Mouse (Mus musculus): ENCODE results near the gene Olfr718-ps1. TPM values are rescaled to one million over a fixed set of nuclear protein-coding genes. Genes with fewer than 3 reads are reported as not detected.
"Not testable (repeated sequence)": the region's sequence is repeated elsewhere in the genome, so short reads cannot be mapped to it uniquely, and the experiment has no call there.

The Olfr718-ps1 gene
- total RNA-seq, 2 experiments from 2014 or later = 0.12 TPM; not detected in 1

DNA sequence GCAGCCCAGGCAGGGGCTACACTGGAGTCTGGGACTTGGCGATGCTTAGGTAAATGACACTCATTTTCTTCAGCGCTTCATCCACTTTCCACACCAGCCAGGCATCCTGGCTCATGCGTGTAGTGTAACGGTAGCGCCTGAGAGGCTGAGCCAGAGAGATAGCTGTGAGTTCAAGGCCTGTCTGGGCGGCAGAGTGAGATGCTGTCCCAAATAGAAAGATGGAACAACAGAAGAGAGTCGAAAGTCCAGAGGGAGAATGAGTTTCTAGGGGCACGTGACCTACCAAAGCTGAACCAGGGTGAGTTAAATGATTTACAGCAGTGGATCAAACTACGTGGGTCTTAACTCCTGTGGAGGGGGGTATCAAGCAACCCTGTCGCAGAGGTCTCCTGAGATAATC is 6.4 kb upstream of the Olfr718-ps1 start:
- Histone ChIP-seq H3K4me3 (no peak overlapping the region), H3K27ac (no peak overlapping the region)
- TF ChIP-seq CTCF (IDR thresholded peaks at IDR 0.05) = no peak
- no peak for DNase-seq (ENCODE audit: extremely low spot score in 1 of 2, low spot score in 2 of 2)
- intact Hi-C loops (cut with DNase I) = no loop called here

DNA sequence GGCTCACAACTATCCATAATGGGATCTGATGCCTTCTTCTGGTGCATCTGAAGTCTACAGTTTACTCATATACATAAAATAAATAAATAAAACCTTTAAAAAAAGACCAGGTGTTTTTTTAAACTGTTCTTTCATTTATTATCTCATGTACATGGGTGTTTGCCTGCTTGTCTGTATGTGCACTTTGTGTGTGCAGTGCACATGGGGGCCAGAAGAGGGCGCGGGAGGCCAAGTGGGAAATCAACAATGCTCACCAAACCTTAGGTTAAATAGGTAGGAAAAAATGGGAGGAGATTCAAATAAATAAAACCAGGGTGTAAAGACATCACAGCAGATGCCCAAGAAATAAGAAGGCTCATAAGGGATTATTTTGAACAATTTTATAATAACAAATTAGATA is 2.7 kb upstream of the Olfr718-ps1 start:
- TF ChIP-seq CTCF (IDR thresholded peaks at IDR 0.05) = no peak
- H3K27ac ChIP-seq = no peak overlapping the region
- DNase-seq (ENCODE audit: extremely low spot score in 1 of 2, low spot score in 2 of 2) = no peak
- intact Hi-C loops (cut with DNase I) = no loop called here
- H3K4me3 ChIP-seq = no peak overlapping the region

DNA sequence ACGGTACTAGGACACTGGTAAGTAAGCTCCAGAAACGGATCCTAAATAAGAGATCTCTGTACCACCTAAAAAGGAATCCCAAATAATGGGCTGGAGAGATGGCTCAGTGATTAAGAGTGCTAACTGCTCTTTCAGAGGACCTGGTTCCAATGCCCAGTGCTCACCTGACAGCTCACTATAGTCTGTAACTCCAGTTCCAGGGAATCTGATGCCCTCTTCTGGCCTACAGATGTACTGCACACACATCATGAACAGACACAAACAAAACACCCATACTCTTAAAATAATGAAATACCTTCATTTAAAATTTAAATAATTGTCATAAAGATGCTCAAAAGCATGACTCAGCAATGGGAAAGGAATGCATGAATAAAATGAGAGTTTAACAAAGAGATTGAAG is 2.2 kb upstream of the Olfr718-ps1 start:
- DNase-seq (ENCODE audit: extremely low spot score in 1 of 2, low spot score in 2 of 2) = no peak
- Histone ChIP-seq H3K4me3 (no peak overlapping the region), H3K27ac (no peak overlapping the region)
- intact Hi-C loops (cut with DNase I) = no loop called here
- no peak; the same call in none of the 2 replicates for TF ChIP-seq CTCF (IDR thresholded peaks at IDR 0.05)

DNA sequence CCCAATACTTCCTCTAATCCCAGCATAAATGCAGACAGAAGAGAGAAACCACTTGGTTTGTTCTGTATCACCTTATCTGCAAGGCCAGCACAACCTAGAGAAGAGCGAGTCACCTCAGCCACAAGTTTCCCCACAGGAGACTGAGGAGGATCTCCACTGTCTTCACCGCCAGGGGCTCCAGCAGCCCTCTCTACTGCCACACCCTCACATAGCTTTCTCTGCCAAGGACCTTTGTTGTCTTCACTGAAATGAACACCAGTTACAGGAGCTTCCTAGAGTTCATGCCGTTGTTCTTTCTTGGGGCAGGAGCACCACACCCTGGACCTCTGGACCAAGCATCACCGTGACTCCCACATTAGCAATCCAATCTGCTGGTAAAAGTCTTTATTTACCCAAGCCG is 1.3 kb upstream of the Olfr718-ps1 start:
- no peak overlapping the region for H3K4me3 ChIP-seq
- no peak for TF ChIP-seq CTCF (IDR thresholded peaks at IDR 0.05)
- DNase-seq (ENCODE audit: extremely low spot score in 1 of 2, low spot score in 2 of 2) = no peak
- H3K27ac ChIP-seq = no peak overlapping the region
- intact Hi-C loops (cut with DNase I) = no loop called here

DNA sequence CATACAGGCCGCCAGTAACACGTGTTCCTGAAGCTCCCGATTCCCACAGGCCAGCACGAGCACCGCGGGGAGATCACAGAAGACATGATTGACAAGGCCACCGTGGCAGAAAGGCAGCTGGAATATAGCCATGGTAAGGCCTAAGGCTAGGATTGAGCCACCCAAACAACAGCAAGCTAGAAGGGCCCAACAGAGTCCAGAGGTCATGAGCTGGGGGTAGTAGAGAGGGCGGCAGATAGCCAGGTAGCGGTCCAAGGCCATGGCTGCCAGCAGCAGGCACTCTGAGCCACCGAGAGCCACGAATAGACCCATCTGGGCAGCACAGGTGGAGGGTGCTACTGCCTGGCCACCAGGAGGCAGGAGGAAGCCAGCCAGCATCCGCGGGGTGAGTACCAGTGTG is 9.8 kb downstream of the Olfr718-ps1 start:
- no peak overlapping the region for H3K4me3 ChIP-seq
- DNase-seq (ENCODE audit: extremely low spot score in 1 of 2, low spot score in 2 of 2) = no peak
- intact Hi-C loops (cut with DNase I) = no loop called here
- TF ChIP-seq CTCF (IDR thresholded peaks at IDR 0.05) = no peak
- no peak overlapping the region for H3K27ac ChIP-seq

DNA sequence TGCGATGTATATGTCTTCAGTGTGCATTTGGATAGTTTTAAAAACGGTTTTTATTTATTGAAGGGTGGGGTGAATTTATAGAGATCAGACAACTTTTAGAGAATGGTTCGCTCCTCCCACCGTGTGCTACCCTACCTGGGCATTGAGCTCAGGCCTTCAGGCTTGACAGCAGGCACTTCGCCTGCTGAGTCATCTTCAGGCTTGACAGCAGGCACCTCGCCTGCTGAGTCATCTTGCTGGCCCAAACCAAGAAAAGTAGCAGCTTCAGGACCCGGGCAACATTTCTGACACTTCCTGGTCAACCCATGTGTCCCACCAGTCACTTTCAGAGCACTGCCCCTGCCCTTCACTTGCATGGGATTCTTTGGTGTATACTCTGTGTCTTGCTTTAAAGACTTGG is 12.3 kb downstream of the Olfr718-ps1 start:
- Histone ChIP-seq H3K27ac (no peak overlapping the region), H3K4me3 (no peak overlapping the region)
- no peak for DNase-seq (ENCODE audit: extremely low spot score in 1 of 2, low spot score in 2 of 2)
- no peak for TF ChIP-seq CTCF (IDR thresholded peaks at IDR 0.05)
- intact Hi-C loops (cut with DNase I) = no loop called here

DNA sequence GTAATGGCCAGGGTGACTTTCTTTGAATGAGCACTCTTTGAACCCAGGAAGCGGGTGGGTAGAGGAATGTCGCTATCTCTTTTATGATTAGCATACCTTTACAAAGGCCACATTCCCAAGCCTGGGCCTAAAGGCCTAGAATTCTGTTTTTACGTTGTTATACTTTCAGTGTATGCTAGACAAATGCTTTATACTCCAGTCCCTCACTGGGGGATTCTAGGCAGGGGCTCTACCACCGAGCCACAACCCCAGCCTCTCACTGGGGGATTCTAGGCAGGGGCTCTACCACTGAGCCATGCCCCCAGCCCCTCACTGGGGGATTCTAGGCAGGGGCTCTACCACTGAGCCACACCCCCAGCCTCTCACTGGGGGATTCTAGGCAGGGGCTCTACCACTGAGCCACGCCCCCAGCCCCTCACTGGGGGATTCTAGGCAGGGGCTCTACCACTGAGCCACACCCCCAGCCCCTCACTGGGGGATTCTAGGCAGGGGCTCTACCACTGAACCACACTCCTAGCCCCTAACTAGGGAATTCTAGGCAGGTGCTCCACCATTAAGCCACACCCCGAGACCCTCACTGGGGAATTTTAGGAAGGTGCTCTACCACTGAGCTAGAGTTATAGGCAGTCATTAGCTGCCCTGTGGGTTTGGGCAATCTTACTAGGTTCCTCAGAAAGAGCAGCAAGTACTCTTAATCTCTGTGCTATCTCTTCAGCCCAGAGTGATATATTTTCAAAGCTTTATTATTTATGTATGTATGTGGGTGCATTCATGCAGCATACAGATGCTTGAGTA is 13.0 kb downstream of the Olfr718-ps1 start:
- intact Hi-C loops (cut with DNase I); DNase-seq (ENCODE audit: extremely low spot score in 1 of 2, low spot score in 2 of 2); H3K4me3 ChIP-seq; H3K27ac ChIP-seq: not testable (repeated sequence)

DNA sequence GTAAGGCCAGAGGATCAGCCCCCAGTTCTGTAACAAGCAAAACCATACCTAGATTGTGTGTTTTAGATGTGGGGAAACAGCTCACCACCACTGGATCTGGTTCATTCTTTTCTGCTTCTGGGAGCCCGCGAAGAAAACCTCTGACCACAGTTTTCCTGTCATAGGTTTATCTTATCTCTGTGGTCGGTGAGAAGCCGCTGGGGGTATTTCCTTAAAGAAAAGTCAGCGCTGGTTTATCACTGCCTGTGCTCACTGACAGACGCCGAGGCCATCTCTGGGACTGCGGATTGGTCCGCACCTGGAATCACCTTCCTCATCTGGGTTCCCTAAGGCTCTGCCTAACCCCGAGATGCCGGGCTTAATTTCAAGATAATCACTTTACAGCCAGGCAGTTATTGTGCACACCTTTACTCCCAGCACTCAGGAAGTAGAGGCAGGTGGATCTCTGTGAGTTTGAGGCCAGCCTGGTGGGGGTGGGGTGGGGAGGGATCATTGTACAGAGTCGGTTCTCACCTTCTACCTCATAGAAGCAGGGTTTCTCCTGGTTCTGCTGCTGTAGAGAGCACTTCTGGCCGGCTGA is 14.4 kb downstream of the Olfr718-ps1 start:
- Histone ChIP-seq H3K27ac (no peak overlapping the region), H3K4me3 (no peak overlapping the region)
- no peak for TF ChIP-seq CTCF (IDR thresholded peaks at IDR 0.05)
- intact Hi-C loops (cut with DNase I) = no loop called here
- no peak for DNase-seq (ENCODE audit: extremely low spot score in 1 of 2, low spot score in 2 of 2)

DNA sequence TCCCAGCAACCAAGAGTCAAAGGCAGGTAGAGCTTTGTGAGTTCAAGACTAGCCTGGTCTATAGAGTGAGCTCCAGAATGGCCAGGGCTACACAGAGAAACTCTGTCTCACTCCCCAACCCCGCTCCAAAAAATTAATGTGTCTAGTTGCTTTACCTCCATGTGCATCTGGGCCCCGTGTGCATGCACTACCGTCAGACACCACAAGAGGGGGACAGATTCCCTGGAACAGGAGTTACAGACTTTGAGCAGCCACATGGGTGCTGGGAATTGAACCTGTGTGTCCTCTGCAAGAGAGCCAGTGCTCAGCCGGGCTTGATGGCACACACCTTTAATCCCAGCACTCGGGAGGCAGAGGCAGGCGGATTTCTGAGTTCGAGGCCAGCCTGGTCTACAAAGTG is 17.0 kb downstream of the Olfr718-ps1 start:
- H3K27ac ChIP-seq = no peak overlapping the region
- intact Hi-C loops (cut with DNase I) = no loop called here
- TF ChIP-seq CTCF (IDR thresholded peaks at IDR 0.05) = peak; percentile 28
- H3K4me3 ChIP-seq = no peak overlapping the region
- DNase-seq (ENCODE audit: extremely low spot score in 1 of 2, low spot score in 2 of 2) = no peak

DNA sequence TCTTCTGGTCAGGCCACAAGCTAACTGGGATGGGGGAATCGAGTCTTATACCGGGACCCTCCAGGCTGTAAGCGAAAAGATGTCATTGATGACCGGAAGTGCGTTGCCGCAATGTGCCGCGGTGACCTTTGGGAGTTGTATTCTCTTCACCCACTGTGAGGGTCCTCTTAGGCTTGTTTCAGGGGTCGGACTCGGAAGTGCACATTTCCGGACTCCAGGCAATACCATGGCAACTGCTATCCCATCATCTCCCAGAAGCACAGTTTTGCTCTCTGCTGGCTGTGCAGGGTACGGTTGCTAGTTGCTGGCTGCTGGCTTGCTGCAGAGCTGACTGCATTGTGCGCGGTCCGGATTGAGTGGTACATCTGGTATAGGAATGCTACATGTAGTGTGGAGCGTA is 18.3 kb downstream of the Olfr718-ps1 start:
- DNase-seq (ENCODE audit: extremely low spot score in 1 of 2, low spot score in 2 of 2) = no peak
- H3K4me3 ChIP-seq = no peak overlapping the region
- H3K27ac ChIP-seq = no peak overlapping the region
- no peak for TF ChIP-seq CTCF (IDR thresholded peaks at IDR 0.05)
- intact Hi-C loops (cut with DNase I) = no loop called here

DNA sequence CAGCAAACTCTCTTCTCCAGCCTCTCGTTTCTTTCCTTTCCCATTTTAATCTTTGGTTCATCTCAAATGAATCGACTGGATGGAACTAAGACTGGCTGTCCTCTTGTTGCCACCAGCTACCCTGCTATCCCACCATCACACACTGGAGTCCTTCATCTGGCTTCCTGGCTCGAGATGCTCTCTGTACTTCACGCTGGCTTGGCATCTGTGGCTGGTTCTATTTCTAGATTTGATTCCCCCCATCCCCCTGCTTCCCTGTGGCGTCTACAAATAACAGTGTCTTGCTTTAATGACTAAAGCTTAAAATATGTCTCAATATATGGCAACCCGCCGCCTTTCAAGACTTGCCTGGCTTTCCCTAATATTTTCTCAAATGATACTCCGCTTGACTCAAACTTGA is 19.5 kb downstream of the Olfr718-ps1 start:
- no peak overlapping the region for H3K4me3 ChIP-seq

DNA sequence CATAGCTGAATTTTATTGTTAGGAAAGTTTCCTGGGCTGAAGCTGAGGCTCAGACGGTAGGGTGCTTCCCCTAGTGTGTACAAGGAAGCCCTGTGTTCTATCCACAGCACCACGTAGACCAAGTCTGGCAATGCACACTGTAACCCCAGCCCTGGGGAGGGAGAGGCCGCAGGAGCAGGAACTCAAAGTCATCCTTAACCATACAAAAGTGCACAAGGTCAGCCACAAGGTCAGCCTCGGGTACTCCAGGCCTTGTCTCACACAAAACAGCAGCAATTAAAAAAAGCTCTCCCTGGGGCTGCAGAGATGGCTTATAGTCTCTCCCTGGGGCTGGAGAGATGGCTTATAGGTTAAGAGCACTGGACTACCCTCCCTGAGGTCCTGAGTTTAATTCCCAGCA is 20.5 kb downstream of the Olfr718-ps1 start:
- intact Hi-C loops (cut with DNase I) = no loop called here
- TF ChIP-seq CTCF (IDR thresholded peaks at IDR 0.05) = no peak
- no peak for DNase-seq (ENCODE audit: extremely low spot score in 1 of 2, low spot score in 2 of 2)
- Histone ChIP-seq H3K4me3 (no peak overlapping the region), H3K27ac (no peak overlapping the region)

More for the DNA sequence above, 19.5 kb downstream of the Olfr718-ps1 start:
- H3K27ac ChIP-seq = no peak overlapping the region
- TF ChIP-seq CTCF (IDR thresholded peaks at IDR 0.05) = no peak
- no peak for DNase-seq (ENCODE audit: extremely low spot score in 1 of 2, low spot score in 2 of 2)
- intact Hi-C loops (cut with DNase I) = no loop called here

DNA sequence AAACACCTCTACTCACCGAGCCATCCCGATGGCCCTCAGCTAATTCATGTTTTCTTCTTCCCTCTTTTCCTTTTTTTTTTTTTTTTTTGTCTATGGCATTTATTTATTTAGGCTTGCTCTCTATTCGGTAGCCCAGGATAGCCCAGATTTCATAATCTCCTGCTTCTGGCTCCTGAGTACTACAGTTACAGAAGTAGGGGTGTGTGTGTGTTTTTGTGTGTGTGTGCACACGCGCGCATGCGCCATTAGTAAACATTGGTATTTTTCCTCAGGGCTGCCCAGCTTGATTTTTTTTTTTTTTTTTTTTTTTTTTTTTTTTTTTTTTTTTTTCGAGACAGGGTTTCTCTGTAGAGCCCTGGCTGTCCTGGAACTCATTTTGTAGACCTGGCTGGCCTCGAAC is 21.3 kb downstream of the Olfr718-ps1 start:
- DNase-seq (ENCODE audit: extremely low spot score in 1 of 2, low spot score in 2 of 2) = no peak
- H3K4me3 ChIP-seq = no peak overlapping the region
- no peak overlapping the region for H3K27ac ChIP-seq
- intact Hi-C loops (cut with DNase I) = no loop called here
- TF ChIP-seq CTCF (IDR thresholded peaks at IDR 0.05) = no peak

Measured in left cerebral cortex, adult 2 months (tissue).